Mouse (Mus musculus) CH12.LX (cell line): Measurements from ENCODE around the gene Ank3. TPM values are rescaled to one million over a fixed set of nuclear protein-coding genes. Genes with fewer than 3 reads are reported as not detected.

Experiments used
- DNase-seq: peaks from one replicate; pipeline ENCODE4 v3.0.0-alpha.2; 2013; ENCODE audit errors: extremely low read depth
- H3K27ac ChIP-seq: 2 replicates; pipeline ENCODE4 v1.5.1; 2012; ENCODE audit warnings: low read depth, mild to moderate bottlenecking, control low read depth, moderate library complexity; ENCODE audit not compliant: insufficient read depth
- H3K27me3 ChIP-seq: replicated peaks from 2 replicates; pipeline ENCODE3; 2012; ENCODE audit warnings: inconsistent platforms
- H3K36me3 ChIP-seq, 2 experiments: replicated peaks in 1 of 2; 2 replicates each; pipeline versions ENCODE3 to v1.6.1; 2012; ENCODE audit warnings: inconsistent platforms in 1 of 2, low read length in 1 of 2, mild to moderate bottlenecking in 1 of 2, mixed read lengths in 1 of 2, moderate library complexity in 1 of 2; ENCODE audit not compliant: control insufficient read depth in 1 of 2, insufficient read depth in 1 of 2
- H3K4me1 ChIP-seq, 2 experiments: 2 replicates each; pipeline ENCODE4 v1.6.1; 2012; ENCODE audit warnings: inconsistent platforms in 1 of 2, moderate library complexity in 1 of 2; ENCODE audit not compliant: insufficient read depth in 2 of 2, control insufficient read depth in 1 of 2
- H3K4me2 ChIP-seq: 2 replicates; pipeline ENCODE4 v1.6.1; 2012; ENCODE audit warnings: low read depth, mild to moderate bottlenecking, control low read depth; ENCODE audit not compliant: poor library complexity, insufficient read depth, severe bottlenecking
- H3K4me3 ChIP-seq, 3 experiments: fragments of 150-350 bp in 1 of 3; sonication (generic) in 1 of 3; replicated peaks in 1 of 3; 2 replicates each; pipeline versions ENCODE3 to v1.5.1; 2011 to 2012; ENCODE audit warnings: low read depth in 2 of 3, low read length in 2 of 3, mild to moderate bottlenecking in 2 of 3, moderate library complexity in 2 of 3, control low read depth in 1 of 3, improper control_type of control experiment in 1 of 3, inconsistent platforms in 1 of 3, mixed read lengths in 1 of 3; ENCODE audit not compliant: poor library complexity in 1 of 3
- H3K79me2 ChIP-seq: replicated peaks from 2 replicates; pipeline ENCODE4 v1.6.1; 2012; ENCODE audit warnings: mild to moderate bottlenecking, moderate library complexity; ENCODE audit not compliant: control insufficient read depth, poor library complexity, insufficient read depth, severe bottlenecking; ENCODE audit errors: extremely low read depth
- H3K9ac ChIP-seq: 2 replicates; pipeline ENCODE4 v1.6.1; 2012; ENCODE audit warnings: low read depth, mild to moderate bottlenecking, control low read depth, moderate library complexity; ENCODE audit not compliant: insufficient read depth
- H3K9me3 ChIP-seq: replicated peaks from 2 replicates; pipeline ENCODE3; 2012; ENCODE audit warnings: low read length, inconsistent platforms, mixed read lengths
- BHLHE40 ChIP-seq: IDR thresholded peaks from 2 replicates; pipeline ENCODE4 v1.6.1; 2011; ENCODE audit warnings: mild to moderate bottlenecking, low read depth, low read length, improper control_type of control experiment
- CHD2 ChIP-seq: IDR thresholded peaks from 2 replicates; pipeline ENCODE4 v1.6.1; 2011; ENCODE audit warnings: low read length, improper control_type of control experiment
- E2F4 ChIP-seq: IDR thresholded peaks from 2 replicates; pipeline ENCODE4 v1.6.1; 2011; ENCODE audit warnings: low read depth, low read length, improper control_type of control experiment; ENCODE audit not compliant: insufficient replicate concordance
- ELF1 ChIP-seq: IDR thresholded peaks from 2 replicates; pipeline ENCODE4 v1.6.1; 2014; ENCODE audit warnings: low read depth, mild to moderate bottlenecking, inconsistent platforms, low read length, improper control_type of control experiment
- GABPA ChIP-seq: IDR thresholded peaks from 2 replicates; pipeline ENCODE4 v1.6.1; 2012; ENCODE audit warnings: low read depth, low read length, improper control_type of control experiment, inconsistent platforms; ENCODE audit not compliant: insufficient replicate concordance
- HCFC1 ChIP-seq: IDR thresholded peaks from 2 replicates; pipeline ENCODE4 v1.6.1; 2012; ENCODE audit warnings: low read depth, mild to moderate bottlenecking, inconsistent platforms, low read length, improper control_type of control experiment
- IRF4 ChIP-seq: IDR thresholded peaks from 2 replicates; pipeline ENCODE4 v1.6.1; 2014; ENCODE audit warnings: low read depth, mild to moderate bottlenecking, inconsistent platforms, low read length, improper control_type of control experiment
- JUN ChIP-seq: IDR thresholded peaks from 2 replicates; pipeline ENCODE4 v1.6.1; 2011; ENCODE audit warnings: low read depth, mild to moderate bottlenecking, low read length, improper control_type of control experiment, moderate library complexity; ENCODE audit not compliant: insufficient read depth
- JUND ChIP-seq: conservative IDR thresholded peaks from 2 replicates; pipeline ENCODE4 v1.6.1; 2011; ENCODE audit warnings: low read depth, low read length, improper control_type of control experiment
- MAX ChIP-seq: IDR thresholded peaks from 2 replicates; pipeline ENCODE4 v1.6.1; 2011; ENCODE audit warnings: low read length, improper control_type of control experiment
- MAZ ChIP-seq: IDR thresholded peaks from 2 replicates; pipeline ENCODE4 v1.6.1; 2012; ENCODE audit warnings: low read depth, mild to moderate bottlenecking, inconsistent platforms, low read length, improper control_type of control experiment, moderate library complexity
- MYC ChIP-seq: IDR thresholded peaks from 2 replicates; pipeline ENCODE4 v1.6.1; 2011; ENCODE audit warnings: low read depth, mild to moderate bottlenecking, improper control_type of control experiment, low read length
- SIN3A ChIP-seq: IDR thresholded peaks from 2 replicates; pipeline ENCODE4 v1.6.1; 2012; ENCODE audit warnings: low read length, improper control_type of control experiment, inconsistent platforms
- TBP ChIP-seq: conservative IDR thresholded peaks from 2 replicates; pipeline ENCODE4 v1.6.1; 2011; ENCODE audit warnings: low read depth, low read length, improper control_type of control experiment
- ZC3H11A ChIP-seq: IDR thresholded peaks from 2 replicates; pipeline ENCODE4 v1.6.1; 2012; ENCODE audit warnings: low read depth, mild to moderate bottlenecking, inconsistent platforms, low read length, improper control_type of control experiment
- ZKSCAN1 ChIP-seq: IDR thresholded peaks from 2 replicates; pipeline ENCODE4 v1.6.1; 2012; ENCODE audit warnings: low read depth, inconsistent platforms, low read length, improper control_type of control experiment, borderline replicate concordance
- ZMIZ1 ChIP-seq: IDR thresholded peaks from 2 replicates; pipeline ENCODE4 v1.6.1; 2012; ENCODE audit warnings: low read depth, mild to moderate bottlenecking, inconsistent platforms, low read length, improper control_type of control experiment
- dilution Hi-C: fragments of 300-500 bp; cut with MboI; formaldehyde crosslinking; loops from 2 replicates; pipeline ENCODE4 v1.14.3; 2020; ENCODE audit warnings: low sequenced_read_pairs; ENCODE audit not compliant: extremely low pct_unique_long_range_greater_than_20kb, extremely low pct_ligation_motif_present
- in situ Hi-C: fragments of 300-500 bp; cut with MboI; formaldehyde crosslinking; loops from 3 replicates; pipeline ENCODE4 v1.14.3; 2019; ENCODE audit warnings: low sequenced_read_pairs, low pct_ligation_motif_present, low pct_unique_long_range_greater_than_20kb, mixed read lengths
- polyA plus RNA-seq: library from polyadenylated mRNA; unstranded; fragments of >175 nt; gene quantifications from 2 replicates; pipeline ENCODE4 v1.2.1, GENCODE M21; 2012; ENCODE audit warnings: low read depth; ENCODE audit not compliant: insufficient read length
- total RNA-seq, 2 experiments: library from RNA; depleted of rRNA; stranded (reverse); fragments of 300-350 nt in 1 of 2; fragments of >200 nt in 1 of 2; gene quantifications; 2 replicates each; pipeline ENCODE4 v1.2.3; 2012 to 2014

Gene Ank3
- total and polyA plus RNA-seq, 3 experiments: 4.7 to 8.3 (median 6.2) TPM

DNA sequence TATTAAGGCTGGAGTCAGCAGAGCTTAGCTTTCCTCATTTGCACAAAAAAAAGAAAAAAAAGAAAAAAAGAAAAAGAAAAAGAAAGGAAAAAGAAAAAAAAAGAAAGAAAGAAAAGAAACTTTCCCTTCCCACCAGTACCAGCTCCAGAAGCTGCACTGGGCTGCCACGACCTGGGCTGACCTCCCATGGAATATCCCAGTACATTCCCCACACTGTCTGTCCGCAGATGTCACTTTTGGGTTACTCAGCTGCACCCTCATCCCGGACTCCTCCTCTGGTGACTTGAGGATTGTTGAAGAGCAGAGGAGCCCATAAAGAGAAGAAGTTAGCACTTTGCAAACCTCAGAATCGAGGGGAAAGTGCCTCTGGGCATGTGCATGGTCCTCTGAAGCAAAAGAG lies 433.7 kb downstream of the Ank3 start:
- no peaks in the 10 kb centered on the region for H3K4me1 ChIP-seq
- TF ChIP-seq HCFC1 (no peak), MAX (no peak), E2F4 (no peak), JUN (no peak), BHLHE40 (no peak), MAZ (no peak), TBP (no peak), IRF4 (no peak), ELF1 (no peak), ZMIZ1 (no peak), GABPA (no peak), JUND (no peak)
- dilution Hi-C loops (no loop called here), in situ Hi-C loops (loop anchor here (25.0 kb wide), 1 partner anchor 370 kb away; no protein-coding TSS in a partner anchor)
- H3K27ac ChIP-seq: no peak overlapping the region
- H3K27me3 ChIP-seq: no peaks in the 10 kb centered on the region
- no peak for DNase-seq
- no peak overlapping the region for H3K4me3 ChIP-seq
- no peaks in the 10 kb centered on the region for H3K9me3 ChIP-seq
- peaks cover 0 to 22% of the 10 kb centered on the region in 2 experiments for H3K36me3 ChIP-seq
- no peak overlapping the region for H3K4me2 ChIP-seq
- no peaks in the 10 kb centered on the region for H3K79me2 ChIP-seq
- no peak overlapping the region for H3K9ac ChIP-seq

DNA sequence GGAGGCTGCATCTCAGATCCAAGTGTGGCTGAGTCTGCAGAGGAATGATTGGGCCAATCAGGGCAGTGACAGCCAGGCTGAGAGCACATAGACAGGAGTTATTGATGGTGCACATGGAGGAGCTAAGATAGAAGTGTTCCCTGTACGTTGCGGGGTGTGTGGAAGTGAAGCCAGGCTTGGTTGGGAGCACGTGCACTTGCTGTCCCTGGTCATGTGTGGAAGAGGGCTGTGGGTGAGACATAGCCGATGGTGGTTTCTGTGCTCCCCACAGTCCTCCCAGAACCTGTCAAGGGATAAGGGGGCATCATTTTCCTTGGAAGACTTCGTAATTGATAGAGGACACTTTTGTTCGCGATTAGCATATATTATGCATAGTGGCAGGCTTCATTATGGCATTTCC lies 434.2 kb downstream of the Ank3 start:
- in situ Hi-C loops: loop anchor here (25.0 kb wide), 1 partner anchor 371 kb away; no protein-coding TSS in a partner anchor
- Histone ChIP-seq H3K27ac (no peak overlapping the region), H3K79me2 (no peaks in the 10 kb centered on the region), H3K4me2 (no peak overlapping the region), H3K4me1 (no peaks in the 10 kb centered on the region)
- no peak for TF ChIP-seq CHD2
- TF ChIP-seq MYC: no peak
- no peak for TF ChIP-seq SIN3A
- TF ChIP-seq, all 38 proteins: peak for 0
- Histone ChIP-seq H3K27me3 (no peaks in the 10 kb centered on the region), H3K4me3 (no peak overlapping the region), H3K9ac (no peak overlapping the region), H3K9me3 (no peaks in the 10 kb centered on the region), H3K36me3 (peaks cover 0 to 22% of the 10 kb centered on the region in 2 experiments)
- no peak for DNase-seq
- dilution Hi-C loops: no loop called here

DNA sequence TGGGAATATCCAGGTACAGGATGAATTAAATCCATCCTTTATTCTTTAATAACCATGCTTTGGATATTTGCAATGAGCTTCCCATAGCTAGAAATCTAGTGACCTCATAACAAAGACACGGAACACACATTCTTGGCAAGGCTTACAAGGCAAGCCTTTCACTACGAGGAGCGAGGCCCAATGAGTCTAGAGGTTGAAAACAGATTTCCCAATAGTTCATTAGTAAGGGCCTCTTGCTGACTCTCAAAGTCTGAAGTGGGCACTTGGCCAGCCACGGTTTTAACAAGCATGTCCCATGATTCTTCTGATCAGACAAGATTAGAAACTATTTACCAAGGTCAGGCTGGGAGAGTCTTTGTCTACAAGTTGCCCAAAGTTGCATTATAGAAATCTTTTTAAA lies 436.1 kb downstream of the Ank3 start:
- Histone ChIP-seq H3K79me2 (no peaks in the 10 kb centered on the region), H3K4me3 (no peak overlapping the region), H3K4me2 (no peak overlapping the region), H3K36me3 (peaks cover 0 to 18% of the 10 kb centered on the region in 2 experiments), H3K27me3 (no peaks in the 10 kb centered on the region)
- dilution Hi-C loops: no loop called here
- in situ Hi-C loops: loop anchor here (25.0 kb wide), 1 partner anchor 372 kb away; no protein-coding TSS in a partner anchor
- TF ChIP-seq ZC3H11A: no peak
- TF ChIP-seq ZKSCAN1: no peak
- TF ChIP-seq, all 38 proteins: peak for 0
- no peak overlapping the region for H3K27ac ChIP-seq
- no peaks in the 10 kb centered on the region for H3K9me3 ChIP-seq
- DNase-seq: no peak
- no peaks in the 10 kb centered on the region for H3K4me1 ChIP-seq
- no peak overlapping the region for H3K9ac ChIP-seq
